Mouse (Mus musculus) activated CD4-positive, CD25-positive, alpha-beta regulatory T cell, adult 4 months (primary cell): ENCODE measurements around the gene Baiap2. TPM values are rescaled to one million over a fixed set of nuclear protein-coding genes. Genes with fewer than 3 reads are reported as not detected.

ENCODE experiments used
- ATAC-seq: one replicate; pipeline ENCODE4 v1.8.0; 2017
- polyA plus RNA-seq, 2 experiments: library from polyadenylated mRNA; unstranded; fragments of 100-300 nt; shearing (Covaris generic); gene quantifications; one replicate each; pipeline ENCODE4 v1.2.1; 2017

Baiap2 gene
- 10 to 100 TPM in 1 of 2 experiments, 1 to 10 TPM in 1; 6.9 to 12.0 TPM for polyA plus RNA-seq

- ATAC-seq, result peak; percentile 96
Measured at GRCm38 (mm10) chr11:119942727-119943427, at the start of gene Baiap2. Gene Baiap2 (plus strand): TSS chr11:119942763.

- ATAC-seq, result no peak
Measured at GRCm38 (mm10) chr11:119893667-119894236, 48.8 kb upstream of the Baiap2 start.

GRCm38 (mm10) chr11:119894634-119895033 is 47.9 kb upstream of the Baiap2 start:
- ATAC-seq, result no peak

GRCm38 (mm10) chr11:119897041-119897440 is 45.5 kb upstream of the Baiap2 start:
- ATAC-seq, result no peak

GRCm38 (mm10) chr11:119898976-119899375 is 43.6 kb upstream of the Baiap2 start:
- no peak for ATAC-seq

- no peak for ATAC-seq
Measured at GRCm38 (mm10) chr11:119901174-119901573, 41.4 kb upstream of the Baiap2 start.

- ATAC-seq, result no peak
Measured at GRCm38 (mm10) chr11:119902891-119903290, 39.7 kb upstream of the Baiap2 start.

GRCm38 (mm10) chr11:119904621-119905286 is 37.8 kb upstream of the Baiap2 start:
- peak; percentile 36 for ATAC-seq

- ATAC-seq, result no peak
Measured at GRCm38 (mm10) chr11:119905794-119906193, 36.8 kb upstream of the Baiap2 start.

GRCm38 (mm10) chr11:119907006-119907650 is 35.4 kb upstream of the Baiap2 start:
- no peak for ATAC-seq

GRCm38 (mm10) chr11:119907711-119908110 is 34.9 kb upstream of the Baiap2 start:
- ATAC-seq, result no peak

GRCm38 (mm10) chr11:119909436-119909835 is 33.1 kb upstream of the Baiap2 start:
- ATAC-seq, result no peak

GRCm38 (mm10) chr11:119912845-119913244 is 29.7 kb upstream of the Baiap2 start:
- no peak for ATAC-seq

GRCm38 (mm10) chr11:119913291-119913934 is 29.1 kb upstream of the Baiap2 start, which contains the start of gene Chmp6:
Gene Chmp6 (plus strand): TSS chr11:119913441.
- peak; percentile 52 for ATAC-seq

- ATAC-seq, result peak; percentile 40
Measured at GRCm38 (mm10) chr11:119913935-119914314, 28.6 kb upstream of the Baiap2 start.

- ATAC-seq, result no peak
Measured at GRCm38 (mm10) chr11:119914381-119914780, 28.2 kb upstream of the Baiap2 start.

GRCm38 (mm10) chr11:119915666-119916065 is 26.9 kb upstream of the Baiap2 start:
- no peak for ATAC-seq

- no peak for ATAC-seq
Measured at GRCm38 (mm10) chr11:119916102-119916790, 26.3 kb upstream of the Baiap2 start.

GRCm38 (mm10) chr11:119916834-119917469 is 25.6 kb upstream of the Baiap2 start:
- no peak for ATAC-seq

GRCm38 (mm10) chr11:119918521-119918920 is 24.0 kb upstream of the Baiap2 start:
- no peak for ATAC-seq

GRCm38 (mm10) chr11:119919432-119919831 is 23.1 kb upstream of the Baiap2 start:
- ATAC-seq, result no peak
